Mouse (Mus musculus) hindbrain, embryonic 11.5 days (tissue): ENCODE data around the gene Engase. TPM values are rescaled to one million over a fixed set of nuclear protein-coding genes. Genes with fewer than 3 reads are reported as not detected.

Source experiments
- ATAC-seq: fragments of 200-750 bp; cut with Nextera tagmentation; 2 replicates; pipeline ENCODE4 v1.8.0; 2017; ENCODE audit warnings: mild to moderate bottlenecking, moderate TSS enrichment, moderate library complexity; ENCODE audit not compliant: low FRiP score
- DNase-seq: peaks from one replicate; pipeline ENCODE4 v3.0.0-alpha.2; 2015; ENCODE audit warnings: low spot score
- H3K27ac ChIP-seq: fragments of 300-500 bp; sonication (generic); 2 replicates; pipeline ENCODE4 v1.5.1; 2014; ENCODE audit warnings: mild to moderate bottlenecking, low read depth, low read length
- H3K27me3 ChIP-seq: fragments of 300-500 bp; sonication (generic); 2 replicates; pipeline ENCODE4 v1.6.1; 2014; ENCODE audit warnings: mild to moderate bottlenecking, low read length, moderate library complexity, mixed read lengths; ENCODE audit not compliant: control insufficient read depth, insufficient read depth
- H3K36me3 ChIP-seq: fragments of 300-500 bp; sonication (generic); 2 replicates; pipeline ENCODE4 v1.6.1; 2014; ENCODE audit warnings: mild to moderate bottlenecking, low read length, moderate library complexity, mixed read lengths; ENCODE audit not compliant: control insufficient read depth, insufficient read depth
- H3K4me1 ChIP-seq: fragments of 300-500 bp; sonication (generic); replicated peaks from 2 replicates; pipeline ENCODE4 v1.6.1; 2014; ENCODE audit warnings: low read length, mixed read lengths; ENCODE audit not compliant: control insufficient read depth, insufficient read depth
- H3K4me2 ChIP-seq: fragments of 300-500 bp; sonication (generic); replicated peaks from 2 replicates; pipeline ENCODE4 v1.6.1; 2014; ENCODE audit warnings: mild to moderate bottlenecking, low read depth, low read length
- H3K4me3 ChIP-seq: fragments of 300-500 bp; sonication (generic); 2 replicates; pipeline ENCODE4 v1.5.1; 2014; ENCODE audit warnings: low read depth, low read length
- H3K9ac ChIP-seq: fragments of 300-500 bp; sonication (generic); 2 replicates; pipeline ENCODE4 v1.6.1; 2014; ENCODE audit warnings: low read depth, low read length
- H3K9me3 ChIP-seq: fragments of 300-500 bp; sonication (generic); 2 replicates; pipeline ENCODE4 v1.6.1; 2016; ENCODE audit warnings: low read length; ENCODE audit not compliant: control insufficient read depth
- WGBS: fragments of 180-500 bp; shearing (Covaris S2); extraction: QIAGEN DNeasy Blood & Tissue Kit; methylation state at CpG from one replicate; pipeline ENCODE4 v1.1.7; 2014; 5-methylcytosine and 5-hydroxymethylcytosine counted together
- polyA plus RNA-seq: library from polyadenylated mRNA; unstranded; fragments of >200 nt; fragmentation: Nextera tagmentation; extraction: Ambion mirVana; gene quantifications from 2 replicates; pipeline ENCODE4 v1.2.1, GENCODE M21; 2014

Gene Engase
- polyA plus RNA-seq, 1 experiment from 2014 or later, result 4.7 TPM

DNA sequence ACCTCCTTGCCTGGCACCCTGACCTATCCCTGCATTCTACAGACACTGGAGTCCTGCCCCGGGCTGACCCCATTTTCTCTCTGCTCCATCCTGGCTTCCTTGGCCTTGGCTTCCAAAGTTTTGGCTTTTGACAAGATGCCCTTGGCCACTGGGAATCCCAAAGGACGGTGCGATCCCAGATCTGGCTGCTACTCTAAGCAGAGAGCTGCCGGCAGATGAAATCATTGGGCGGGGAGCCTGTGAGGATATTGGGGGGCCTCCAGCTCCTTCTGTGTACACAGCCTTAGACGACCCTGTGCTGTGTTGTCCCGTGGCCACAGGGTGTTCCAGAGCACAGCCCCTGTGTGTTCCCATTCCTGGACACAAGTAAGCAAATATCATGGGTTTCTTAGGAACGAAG lies 28.2 kb upstream of the Engase start:
- Histone ChIP-seq H3K27ac (no peak overlapping the region), H3K4me2 (no peak overlapping the region), H3K4me1 (no peaks in the 10 kb centered on the region), H3K9me3 (no peaks in the 10 kb centered on the region), H3K9ac (no peak overlapping the region), H3K36me3 (no peaks in the 10 kb centered on the region), H3K4me3 (no peak overlapping the region), H3K27me3 (no peaks in the 10 kb centered on the region)
- no peak for DNase-seq
- 88% methylated on average over 8 of the region's 8 CpGs for WGBS
- ATAC-seq, result no peak

DNA sequence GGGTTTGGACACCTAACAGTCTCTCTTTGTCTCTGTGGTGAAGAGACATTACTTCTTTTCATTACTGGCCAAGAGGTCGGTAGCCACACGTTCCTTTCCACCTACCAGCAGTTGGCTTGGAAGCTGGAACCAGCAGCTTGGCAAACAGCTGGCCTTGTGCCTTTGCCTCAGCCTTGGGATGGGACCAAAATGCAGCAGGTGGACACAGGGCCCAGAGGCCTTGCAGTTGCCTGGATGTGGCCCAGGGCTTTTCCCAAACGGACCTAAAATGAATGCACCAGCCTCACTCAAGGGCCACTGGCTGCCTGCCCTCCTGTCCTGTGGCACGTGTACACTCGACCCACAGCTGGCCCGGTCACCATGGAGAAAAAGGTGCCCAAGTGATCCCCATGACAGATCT lies 25.4 kb upstream of the Engase start:
- Histone ChIP-seq H3K9ac (no peak overlapping the region), H3K4me1 (no peaks in the 10 kb centered on the region), H3K27ac (no peak overlapping the region), H3K36me3 (no peaks in the 10 kb centered on the region), H3K4me3 (no peak overlapping the region), H3K9me3 (no peaks in the 10 kb centered on the region), H3K4me2 (no peak overlapping the region), H3K27me3 (no peaks in the 10 kb centered on the region)
- DNase-seq (no peak), ATAC-seq (no peak)
- 89% methylated on average over 6 of the region's 6 CpGs for WGBS

DNA sequence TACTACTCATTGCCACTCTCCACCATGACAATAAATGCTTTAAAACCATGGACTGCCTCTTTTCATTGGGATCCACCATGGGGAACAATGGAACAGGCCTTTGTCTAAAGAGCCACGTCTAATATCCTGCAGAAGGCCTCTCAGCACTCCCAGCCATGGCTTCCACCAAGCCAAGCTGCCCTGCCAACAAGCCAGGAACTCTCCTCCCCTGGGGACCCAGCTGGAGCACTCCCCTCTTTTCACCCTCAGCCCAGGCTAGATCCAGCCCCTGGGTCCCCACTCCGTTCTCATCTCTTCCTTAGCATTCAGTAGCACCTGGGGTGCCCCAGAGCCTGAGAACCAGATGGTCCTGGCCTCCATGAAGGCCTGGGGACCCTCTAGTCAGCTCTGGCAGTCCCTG lies 23.7 kb upstream of the Engase start:
- H3K9ac ChIP-seq, result no peak overlapping the region
- no peaks in the 10 kb centered on the region for H3K27me3 ChIP-seq
- no peak overlapping the region for H3K4me3 ChIP-seq
- H3K4me1 ChIP-seq, result no peaks in the 10 kb centered on the region
- 64% methylated on average over 2 of the region's 2 CpGs for WGBS
- no peaks in the 10 kb centered on the region for H3K36me3 ChIP-seq
- H3K27ac ChIP-seq, result no peak overlapping the region
- ATAC-seq, result no peak
- DNase-seq, result no peak
- H3K4me2 ChIP-seq, result no peak overlapping the region
- H3K9me3 ChIP-seq, result no peaks in the 10 kb centered on the region

DNA sequence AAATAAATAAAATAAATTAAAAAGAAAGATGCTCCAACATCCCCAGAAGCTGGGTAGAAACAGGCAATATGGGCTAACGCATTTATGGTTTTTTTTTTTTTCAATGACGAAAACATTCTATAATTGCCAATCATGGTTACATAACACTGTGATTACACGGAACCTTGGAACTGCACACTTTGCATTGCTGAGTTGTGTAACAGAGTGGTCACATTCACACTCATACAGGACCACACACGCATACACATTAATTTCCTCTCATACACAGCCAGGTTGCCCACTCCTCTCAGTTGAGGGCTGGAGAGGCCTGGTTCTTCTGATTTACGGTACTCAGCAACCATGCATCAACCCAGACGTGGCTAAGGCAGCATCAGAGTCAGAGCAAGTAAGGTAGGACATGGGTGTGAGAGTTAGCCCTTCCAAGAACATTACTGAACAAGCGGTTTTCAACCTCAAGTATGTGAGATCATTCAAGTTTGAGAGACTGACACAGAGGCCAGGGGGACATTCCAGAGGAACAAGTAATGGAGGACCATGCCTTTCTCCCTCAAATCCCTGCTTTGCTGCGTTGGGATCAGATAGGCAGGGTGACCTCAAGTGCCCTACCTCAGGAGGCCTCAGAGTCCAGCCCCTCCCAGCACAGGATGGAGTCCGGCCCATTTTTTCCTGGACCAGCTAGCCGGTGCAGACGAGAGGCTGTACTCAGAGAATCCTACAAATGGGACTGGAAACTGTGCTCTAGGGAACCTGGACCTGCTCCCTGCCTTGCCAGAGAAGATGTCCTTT lies 22.6 kb upstream of the Engase start:
- H3K27ac ChIP-seq, result no peak overlapping the region
- 77% methylated on average over 11 of the region's 11 CpGs for WGBS
- no peaks in the 10 kb centered on the region for H3K9me3 ChIP-seq
- no peaks in the 10 kb centered on the region for H3K27me3 ChIP-seq
- H3K4me1 ChIP-seq, result no peaks in the 10 kb centered on the region
- no peak overlapping the region for H3K9ac ChIP-seq
- H3K36me3 ChIP-seq, result no peaks in the 10 kb centered on the region
- DNase-seq, result no peak
- H3K4me2 ChIP-seq, result no peak overlapping the region
- H3K4me3 ChIP-seq, result no peak overlapping the region
- no peak for ATAC-seq

DNA sequence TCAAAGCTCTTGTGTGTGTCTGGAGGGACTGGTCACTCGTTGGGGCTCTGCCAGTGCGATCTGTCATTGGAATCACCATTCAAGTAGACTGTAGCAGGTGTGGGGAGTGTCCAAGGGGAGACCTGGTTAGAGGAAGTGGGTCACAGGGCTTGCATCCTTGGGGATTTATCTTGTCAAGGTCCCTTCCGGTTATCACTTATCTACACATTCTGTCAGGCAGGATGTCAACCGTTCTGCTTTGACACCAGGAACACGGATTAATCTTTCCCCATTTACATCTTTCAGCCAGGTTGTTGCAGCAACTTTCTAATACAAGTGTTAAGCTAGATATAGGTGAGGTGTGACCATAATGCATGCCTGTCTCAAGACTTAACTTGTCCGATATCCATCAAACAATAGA lies 20.8 kb upstream of the Engase start:
- WGBS, result 85% methylated on average over 6 of the region's 6 CpGs
- no peak overlapping the region for H3K4me3 ChIP-seq
- no peak for ATAC-seq

DNA sequence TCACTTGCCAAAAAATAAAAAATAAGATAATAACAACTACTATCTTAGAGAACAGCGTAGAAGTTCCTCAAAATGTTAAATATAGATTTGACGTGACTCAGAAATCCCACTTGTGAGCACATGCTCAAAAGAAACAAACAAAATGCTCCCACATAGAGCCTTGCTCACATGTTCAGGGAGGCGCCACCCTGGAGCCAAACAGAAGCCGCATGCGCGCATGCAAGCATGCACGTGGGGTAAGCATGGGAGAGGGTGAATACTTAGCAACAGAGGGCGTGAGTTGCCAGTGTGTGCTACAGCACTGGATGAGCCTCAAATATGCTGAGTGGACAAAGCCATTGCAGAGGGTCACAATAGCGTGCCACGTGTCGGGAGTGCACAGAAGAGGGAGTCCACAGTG lies 19.7 kb upstream of the Engase start:
- 86% methylated on average over 11 of the region's 11 CpGs for WGBS
- no peak for ATAC-seq
- H3K9me3 ChIP-seq, result no peaks in the 10 kb centered on the region

More for the DNA sequence above, 20.8 kb upstream of the Engase start:
- Histone ChIP-seq H3K4me2 (no peak overlapping the region), H3K9ac (no peak overlapping the region), H3K36me3 (no peaks in the 10 kb centered on the region), H3K9me3 (no peaks in the 10 kb centered on the region), H3K27me3 (no peaks in the 10 kb centered on the region), H3K4me1 (no peaks in the 10 kb centered on the region), H3K27ac (no peak overlapping the region)
- DNase-seq, result no peak

DNA sequence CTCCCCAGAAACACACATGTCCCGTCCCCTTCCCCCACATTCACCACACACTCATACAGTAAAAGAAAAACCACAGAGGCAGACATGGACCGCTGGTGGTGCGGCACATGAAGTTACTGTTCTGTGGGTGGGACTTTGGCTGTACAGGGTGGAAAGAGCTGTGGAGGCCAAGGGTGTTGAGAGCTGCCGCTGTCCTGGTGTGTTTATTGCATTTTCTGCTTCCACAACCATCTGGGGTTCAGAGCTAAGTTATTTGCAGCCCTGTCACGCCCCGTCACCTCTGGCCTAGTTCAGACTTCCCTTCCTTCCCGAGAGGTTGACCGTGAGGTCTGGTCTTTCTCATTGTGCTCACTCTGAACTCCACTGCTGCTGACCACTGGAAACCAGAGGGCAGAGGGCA lies 17.6 kb upstream of the Engase start:
- no peak overlapping the region for H3K27ac ChIP-seq
- no peak for ATAC-seq
- H3K4me3 ChIP-seq, result no peak overlapping the region
- no peaks in the 10 kb centered on the region for H3K9me3 ChIP-seq
- no peaks in the 10 kb centered on the region for H3K4me1 ChIP-seq
- no peaks in the 10 kb centered on the region for H3K27me3 ChIP-seq
- no peaks in the 10 kb centered on the region for H3K36me3 ChIP-seq
- H3K9ac ChIP-seq, result no peak overlapping the region
- no peak for DNase-seq
- no peak overlapping the region for H3K4me2 ChIP-seq
- 48% methylated on average over 8 of the region's 8 CpGs for WGBS

More for the DNA sequence above, 19.7 kb upstream of the Engase start:
- Histone ChIP-seq H3K36me3 (no peaks in the 10 kb centered on the region), H3K4me3 (no peak overlapping the region), H3K4me1 (no peaks in the 10 kb centered on the region), H3K9ac (no peak overlapping the region), H3K4me2 (no peak overlapping the region), H3K27ac (no peak overlapping the region), H3K27me3 (no peaks in the 10 kb centered on the region)
- no peak for DNase-seq

DNA sequence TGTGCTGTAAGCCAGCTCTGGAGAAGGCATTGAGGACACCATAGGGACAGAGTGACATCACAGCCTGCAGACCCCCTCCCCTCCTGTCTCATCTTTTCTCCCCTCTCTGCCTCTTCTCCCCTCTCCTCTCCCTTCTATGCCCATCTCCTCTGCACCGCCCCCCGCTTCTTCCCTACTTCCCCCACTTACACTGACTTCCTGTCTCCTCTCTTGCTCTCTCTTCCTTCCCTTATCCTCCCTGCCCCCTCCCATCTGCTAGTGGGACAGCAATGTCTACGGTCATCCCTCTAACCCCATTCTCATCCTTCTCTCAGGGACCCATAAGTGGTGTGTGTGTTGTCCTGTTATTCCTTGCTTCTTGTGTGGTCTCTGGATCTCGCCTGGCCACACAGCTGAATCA lies 17.1 kb upstream of the Engase start:
- WGBS, result 67% methylated on average over 4 of the region's 4 CpGs
- no peaks in the 10 kb centered on the region for H3K36me3 ChIP-seq
- no peaks in the 10 kb centered on the region for H3K4me1 ChIP-seq
- H3K4me3 ChIP-seq, result no peak overlapping the region
- no peak overlapping the region for H3K27ac ChIP-seq
- no peak overlapping the region for H3K9ac ChIP-seq
- H3K4me2 ChIP-seq, result no peak overlapping the region
- H3K9me3 ChIP-seq, result no peaks in the 10 kb centered on the region
- DNase-seq, result no peak
- no peaks in the 10 kb centered on the region for H3K27me3 ChIP-seq
- ATAC-seq, result no peak

DNA sequence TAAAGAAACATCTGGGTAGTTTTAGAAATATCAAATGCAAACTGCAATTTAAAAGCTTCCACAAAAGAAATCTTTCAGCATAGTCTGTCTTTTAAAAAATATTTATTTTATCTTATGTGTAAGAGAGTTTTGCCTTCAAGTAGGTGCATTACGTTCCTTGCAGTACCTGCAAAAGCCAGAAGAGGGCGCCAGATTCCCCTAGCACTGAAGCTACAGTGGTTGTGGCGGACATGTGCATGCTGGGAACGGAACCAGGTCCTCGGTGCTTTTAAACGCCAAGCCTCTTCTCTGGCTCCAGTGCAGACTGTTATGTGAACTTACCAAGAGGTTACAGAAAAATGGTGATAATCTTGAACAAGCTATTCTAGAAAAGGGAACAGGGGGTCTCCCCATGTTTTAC lies 16.3 kb upstream of the Engase start:
- Histone ChIP-seq H3K4me1 (no peaks in the 10 kb centered on the region), H3K9ac (no peak overlapping the region), H3K4me2 (no peak overlapping the region), H3K27me3 (no peaks in the 10 kb centered on the region), H3K36me3 (no peaks in the 10 kb centered on the region), H3K4me3 (no peak overlapping the region), H3K9me3 (no peaks in the 10 kb centered on the region), H3K27ac (no peak overlapping the region)
- 58% methylated on average over 6 of the region's 6 CpGs for WGBS
- DNase-seq, result peak; percentile 42
- ATAC-seq, result no peak
